Mouse (Mus musculus) thymus, adult 2 months (tissue): ENCODE results near the gene Mthfr.

Source experiments
- CTCF ChIP-seq: fragments of 200-500 bp; IDR thresholded peaks from 2 replicates; pipeline ENCODE4 v1.5.1; 2012; ENCODE audit warnings: mild to moderate bottlenecking, control low read depth, low read length, moderate library complexity, borderline replicate concordance; ENCODE audit not compliant: control insufficient read depth, poor library complexity, insufficient read depth; ENCODE audit errors: extremely low read depth
- POLR2A ChIP-seq: fragments of 200-500 bp; IDR thresholded peaks from 2 replicates; pipeline ENCODE4 v1.6.1; 2012; ENCODE audit warnings: mild to moderate bottlenecking, low read length, control low read depth, moderate library complexity; ENCODE audit not compliant: control insufficient read depth, poor library complexity, insufficient read depth; ENCODE audit errors: extremely low read depth

GRCm38 (mm10) chr4:148060120-148061085 is 21.5 kb downstream of the Mthfr start:
- TF ChIP-seq POLR2A = no peak
- TF ChIP-seq CTCF = no peak
